Mouse (Mus musculus) liver, adult (tissue): ENCODE data around the gene Trir.
A peak's percentile ranks its signal among the peaks of the same experiment; 100 is the strongest.

ENCODE experiments used
- GATA4 ChIP-seq: IDR thresholded peaks from 2 replicates; pipeline ENCODE4 v1.6.1; 2014; ENCODE audit warnings: mild to moderate bottlenecking, low read length; ENCODE audit not compliant: insufficient replicate concordance

The Trir gene

GRCm38 (mm10) chr8:85026670-85027515 lies at the start of gene Trir:
Gene Trir (plus strand): TSS chr8:85026823.
- peak; percentile 45; the same call in 1 of the 2 replicates for TF ChIP-seq GATA4

- no peak for TF ChIP-seq GATA4
Measured at GRCm38 (mm10) chr8:84977435-84978247, 49.0 kb upstream of the Trir start.

DNA sequence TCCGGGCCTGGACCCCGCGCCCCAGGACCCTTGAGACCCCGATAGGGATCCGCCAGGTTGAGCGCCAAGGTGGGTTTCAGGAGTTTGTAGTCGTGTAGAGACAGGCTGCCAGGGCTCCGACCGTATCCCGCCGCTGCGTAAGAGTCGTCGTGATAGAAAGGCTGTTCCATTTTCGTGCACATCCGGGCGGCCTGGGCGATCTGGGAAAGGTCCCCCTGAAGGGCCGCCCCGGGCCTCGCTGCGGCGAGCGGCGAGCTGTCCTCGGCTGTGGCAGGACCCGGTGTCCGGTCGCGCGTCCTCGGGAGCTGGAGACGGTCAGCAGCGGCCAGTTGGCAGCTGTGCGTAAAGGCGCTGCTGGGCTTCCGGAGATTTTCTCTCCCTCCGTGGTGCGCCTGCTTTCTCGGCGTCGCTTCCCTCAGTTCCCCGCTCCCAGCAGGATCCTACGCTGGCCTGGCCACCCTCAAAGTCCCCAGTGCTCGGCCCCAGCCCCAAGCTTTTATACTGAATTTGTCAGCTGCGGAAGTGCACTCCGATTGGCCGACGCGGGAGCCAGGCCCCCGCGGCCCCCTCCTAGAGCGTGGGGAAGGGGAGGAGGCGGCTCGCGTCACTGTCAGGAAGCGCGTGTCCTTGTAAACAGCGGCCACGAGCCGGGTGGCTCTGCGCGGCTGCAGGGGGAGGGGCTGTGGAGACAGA lies 48.2 kb upstream of the Trir start, which contains the start of gene Junb:
TSS of gene Junb (minus strand) at position 471 of the 693 bp plus-strand sequence.
- no peak for TF ChIP-seq GATA4

DNA sequence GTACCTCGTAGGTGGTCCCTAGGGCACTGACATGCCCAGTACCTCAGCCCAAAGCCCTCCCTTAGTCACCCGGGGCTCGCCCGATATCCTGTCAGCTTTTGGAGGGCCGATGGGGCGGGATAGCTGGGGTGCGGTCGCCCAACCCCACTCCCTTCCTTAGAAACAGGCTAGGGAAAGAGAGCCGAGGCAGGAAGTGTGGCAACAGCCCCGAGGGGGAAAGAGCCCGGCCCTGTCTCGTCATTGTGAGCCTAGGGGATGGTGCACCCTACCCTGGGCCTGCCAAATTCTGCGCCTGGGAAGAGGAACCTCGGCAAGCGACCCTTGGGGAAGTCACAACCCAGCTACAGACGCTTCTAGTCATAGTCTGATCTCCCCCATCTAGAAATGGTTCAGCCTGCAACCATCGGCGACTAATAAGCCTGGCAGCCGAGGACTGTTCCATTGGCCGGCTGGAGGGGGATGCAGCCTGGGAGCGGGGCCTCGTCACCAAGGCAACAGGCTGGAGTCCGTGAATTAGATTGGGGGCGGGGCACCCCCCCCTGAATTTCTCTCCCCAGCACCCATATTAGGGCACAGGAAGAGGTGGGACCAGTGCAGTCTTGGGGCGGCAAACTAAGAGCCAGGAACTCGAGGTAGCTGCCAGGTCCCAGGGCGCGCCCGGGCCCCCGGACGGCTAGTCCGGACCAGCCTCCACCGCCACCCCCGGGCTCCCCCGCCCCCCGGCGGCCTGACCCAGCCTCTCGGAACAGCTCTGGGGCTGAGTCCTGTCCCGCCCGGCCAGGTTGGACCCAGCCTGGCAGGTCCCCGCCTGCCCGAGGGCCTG lies 46.8 kb upstream of the Trir start:
- no peak; the same call in 1 of the 2 replicates for TF ChIP-seq GATA4

- no peak for TF ChIP-seq GATA4
Measured at GRCm38 (mm10) chr8:84980622-84981358, 45.8 kb upstream of the Trir start.

GRCm38 (mm10) chr8:84981644-84982498 lies 44.8 kb upstream of the Trir start:
- no peak for TF ChIP-seq GATA4

DNA sequence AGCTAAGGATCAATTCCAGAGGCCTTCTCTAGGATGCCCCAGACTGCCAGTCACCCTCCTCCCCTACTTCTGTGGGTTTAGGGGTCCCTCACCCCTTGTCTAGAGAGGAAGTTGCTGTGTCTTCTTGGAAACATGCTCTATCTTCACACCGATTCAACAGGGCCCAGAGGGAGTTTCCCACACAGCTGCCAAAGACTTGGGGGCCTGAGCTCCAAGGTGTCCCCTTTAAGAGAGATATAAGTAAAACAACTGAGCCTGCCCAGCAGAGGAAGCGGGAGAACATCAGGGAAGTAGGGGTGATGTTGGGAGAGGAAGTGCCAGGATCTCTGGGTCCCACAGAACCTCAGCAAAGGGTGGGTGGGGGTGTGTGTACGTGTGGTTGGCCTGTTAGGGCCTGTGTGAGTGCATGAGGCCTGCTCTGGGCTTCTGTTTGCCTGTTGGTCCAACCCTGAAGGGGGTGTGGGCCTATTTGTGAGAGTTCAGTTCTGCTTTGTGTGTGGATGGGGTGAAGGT lies 44.1 kb upstream of the Trir start:
- TF ChIP-seq GATA4, result no peak

GRCm38 (mm10) chr8:84984294-84985048 lies 42.2 kb upstream of the Trir start:
- no peak for TF ChIP-seq GATA4

DNA sequence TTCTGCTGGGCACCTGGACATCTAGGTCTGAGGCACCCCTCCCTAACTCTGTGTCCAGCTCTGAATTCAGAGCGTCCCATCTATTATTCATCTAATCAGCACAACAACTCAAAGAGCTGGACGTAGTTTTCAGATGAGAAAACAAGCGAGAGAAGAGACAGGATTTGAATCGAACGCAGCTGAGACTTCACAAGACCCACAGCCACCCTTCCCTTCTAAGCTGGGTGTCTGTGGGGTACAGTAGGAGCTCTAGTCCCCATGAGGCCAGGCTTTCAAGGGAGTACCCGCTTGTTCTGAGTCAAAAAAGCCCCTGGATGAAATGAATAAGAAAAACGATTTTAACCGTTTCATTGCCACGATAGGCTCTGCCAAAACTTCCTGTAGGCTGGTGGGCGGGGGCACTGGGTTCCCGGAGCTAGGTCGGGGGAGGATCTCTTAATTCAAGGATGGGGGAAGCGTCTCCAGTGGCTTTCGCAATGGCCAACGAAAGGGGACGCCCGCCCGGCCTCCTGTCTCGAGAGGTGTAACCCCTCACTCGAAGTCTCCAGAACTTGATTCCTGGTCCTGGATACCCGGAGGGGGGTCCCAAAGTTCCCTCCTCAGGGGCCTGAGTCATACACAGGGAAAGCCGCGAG lies 41.5 kb upstream of the Trir start:
- no peak for TF ChIP-seq GATA4

DNA sequence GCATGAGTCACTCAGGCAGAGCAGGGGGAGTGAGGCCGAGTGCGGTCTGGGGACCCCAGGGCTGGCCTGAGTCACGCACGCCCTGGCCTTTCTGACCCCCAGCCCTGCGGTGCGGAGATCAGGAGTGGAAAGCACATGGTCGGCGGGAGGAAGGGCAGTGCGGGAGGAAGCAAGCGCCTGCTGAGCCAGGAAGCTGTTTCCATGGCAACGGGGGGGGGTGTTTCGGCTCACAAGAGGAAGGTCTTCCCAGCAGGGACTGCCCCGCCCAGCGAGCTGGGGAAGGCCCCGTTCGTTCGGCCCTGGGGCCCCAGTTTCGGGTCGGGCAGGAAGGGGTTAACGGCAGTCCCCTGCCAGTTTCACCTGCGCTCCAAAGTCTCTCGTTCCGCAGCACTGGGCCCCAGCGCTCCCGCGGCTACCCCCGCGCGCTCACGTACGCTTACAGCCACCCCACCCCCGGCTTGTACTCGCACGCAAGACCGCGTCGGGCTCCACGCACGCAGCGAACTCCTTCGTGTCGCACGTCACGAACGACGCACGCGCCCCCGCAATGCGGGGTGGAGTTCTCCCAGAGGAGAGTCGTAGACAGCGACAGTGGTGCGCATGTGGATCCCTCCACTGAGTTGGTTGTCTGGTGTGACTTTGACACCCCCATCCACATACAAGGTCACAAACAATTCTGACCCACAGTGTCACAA lies 40.8 kb upstream of the Trir start:
- no peak for TF ChIP-seq GATA4

DNA sequence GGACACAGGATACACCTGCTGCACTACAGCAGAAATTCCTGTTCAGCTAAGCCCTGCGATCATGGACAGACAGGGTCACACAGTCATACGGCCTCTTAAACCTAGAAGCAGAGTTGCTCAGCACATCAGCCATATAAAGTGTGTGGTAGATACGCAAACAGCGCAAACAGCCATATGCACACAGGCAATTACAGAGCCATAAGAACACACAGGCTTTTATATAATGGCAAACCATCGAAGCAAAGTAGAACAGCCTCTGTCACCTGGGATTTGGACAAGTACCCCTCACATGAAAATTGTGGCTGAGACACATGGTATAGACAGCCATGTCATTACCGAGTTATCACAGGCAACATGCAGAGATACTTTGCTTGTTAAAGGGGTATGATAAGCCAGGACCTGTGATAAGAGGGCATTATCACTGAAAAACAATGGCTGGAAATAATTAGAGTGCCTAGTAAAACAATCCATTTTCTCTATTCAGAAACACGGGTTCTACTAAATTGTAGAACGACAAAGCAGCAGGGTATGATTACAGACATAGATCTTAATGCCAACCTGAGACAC lies 40.2 kb upstream of the Trir start:
- no peak for TF ChIP-seq GATA4
